Mouse (Mus musculus) cerebellum, adult (tissue): ENCODE results near the gene Tgif2.
A peak's percentile ranks its signal among the peaks of the same experiment; 100 is the strongest.
"Not testable (repeated sequence)": the region's sequence is repeated elsewhere in the genome, so short reads cannot be mapped to it uniquely, and the experiment has no call there.

Source experiments
- ATAC-seq: cut with Nextera tagmentation; 2 replicates; pipeline ENCODE4 v1.9.2; 2017; ENCODE audit warnings: mild to moderate bottlenecking, moderate library complexity, mixed read lengths; ENCODE audit not compliant: insufficient number of reproducible peaks, low FRiP score, low TSS enrichment

Gene Tgif2

DNA sequence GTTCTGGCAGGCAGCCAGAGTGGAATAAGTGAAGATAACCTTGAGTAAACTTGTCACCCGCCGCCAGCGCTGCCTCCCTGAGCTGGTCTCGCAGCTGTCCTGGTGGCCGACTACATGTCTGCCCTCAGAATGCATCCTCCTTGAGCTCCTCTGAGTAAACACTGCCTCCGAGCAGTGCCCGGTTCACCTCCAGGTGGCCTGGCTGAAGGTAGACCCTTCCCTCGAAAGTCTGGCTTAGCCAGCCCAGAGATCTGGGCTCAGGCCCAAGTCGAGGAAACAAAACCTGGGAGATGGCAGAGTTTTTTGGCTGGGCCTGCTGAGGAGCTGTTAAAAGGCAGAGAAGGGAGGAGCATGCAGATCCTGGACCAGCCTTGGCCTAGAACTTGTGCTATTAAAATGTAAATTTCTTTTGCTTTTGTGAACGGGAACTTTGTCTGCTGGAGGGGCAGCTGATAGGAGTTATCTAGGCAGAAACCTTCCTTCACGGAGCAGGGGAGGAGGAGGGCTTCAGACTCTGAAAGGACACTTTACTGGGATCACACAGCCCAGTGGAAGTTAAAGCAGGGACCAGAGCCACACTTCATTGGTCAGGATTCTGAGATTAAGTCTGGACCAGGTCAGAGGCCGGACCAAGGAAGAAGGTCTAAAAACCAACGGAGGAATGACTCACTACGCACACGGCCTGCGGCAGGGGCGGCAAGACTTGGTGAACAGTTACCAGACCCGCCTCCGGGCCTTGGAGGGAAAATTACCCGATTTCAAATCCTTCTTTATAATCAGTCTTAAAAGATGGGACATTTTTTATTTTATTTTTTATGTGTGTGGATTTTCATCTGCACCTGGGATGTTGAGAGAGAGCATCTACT, 2.3 kb downstream of the Tgif2 start:
- no peak for ATAC-seq

DNA sequence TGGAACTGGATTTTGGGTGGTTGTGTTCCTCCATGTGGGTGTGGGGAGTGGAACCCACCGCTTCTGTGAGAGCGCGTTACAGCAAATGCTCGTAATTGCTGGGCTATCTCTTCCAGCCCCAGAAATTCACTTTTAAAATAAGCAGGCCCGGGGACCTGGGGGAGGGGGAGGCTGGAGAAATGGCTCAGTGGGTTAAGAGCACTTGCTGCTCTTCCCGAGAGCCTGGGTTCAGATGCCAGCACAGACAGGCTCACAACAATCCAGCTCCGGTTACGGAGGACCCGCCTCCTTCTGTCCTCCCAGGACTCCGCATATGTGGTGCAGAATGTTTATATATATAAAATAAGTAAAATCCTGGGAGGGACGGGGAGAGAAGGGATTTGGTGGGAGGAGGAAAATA, 2.9 kb downstream of the Tgif2 start:
- ATAC-seq: no peak

DNA sequence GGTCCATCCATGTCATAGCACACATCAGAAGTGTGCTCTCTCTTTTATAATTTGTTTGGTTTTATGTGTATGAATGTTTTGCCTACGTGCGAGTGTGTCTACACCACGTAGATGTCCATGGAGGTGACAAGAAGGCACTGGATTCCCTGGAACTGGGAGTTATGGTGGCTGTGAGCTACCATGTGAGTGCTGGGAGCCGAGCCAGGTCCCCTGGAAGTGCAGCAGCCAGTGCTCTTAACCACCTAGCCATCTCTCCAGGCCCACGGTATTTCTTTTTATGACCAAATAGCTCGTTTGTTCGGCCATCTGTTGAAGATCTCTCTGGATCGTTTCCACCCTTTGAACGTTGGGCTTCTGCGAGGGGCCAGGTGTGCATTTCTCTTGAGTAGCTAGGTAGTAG, 3.5 kb downstream of the Tgif2 start:
- no peak for ATAC-seq

DNA sequence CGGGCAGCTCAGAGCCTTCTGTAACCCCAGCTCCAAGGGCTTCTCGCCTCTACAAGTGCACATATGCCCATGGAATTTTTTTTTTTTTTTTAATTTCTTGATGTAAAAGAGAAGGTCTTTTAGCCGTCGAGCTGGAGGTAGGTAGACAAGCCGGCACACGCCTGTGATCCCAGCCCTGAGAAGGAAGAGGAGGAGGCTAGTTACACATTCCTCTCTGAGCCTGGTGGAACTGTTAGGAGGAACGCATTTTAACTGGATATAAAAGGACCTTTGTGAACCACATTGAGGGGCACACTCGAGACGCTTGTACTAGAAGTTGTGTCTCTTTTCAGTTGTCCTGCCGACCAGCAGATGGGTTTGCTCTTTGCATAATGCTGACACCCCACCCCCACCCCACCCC, 4.9 kb downstream of the Tgif2 start:
- ATAC-seq: no peak

- no peak for ATAC-seq
These were observed 7.8 kb downstream of the Tgif2 start for GRCm38 (mm10) chr2:156847653-156848052.

- no peak for ATAC-seq
These were observed 8.8 kb downstream of the Tgif2 start for GRCm38 (mm10) chr2:156848526-156849182.

GRCm38 (mm10) chr2:156850505-156850904, 10.7 kb downstream of the Tgif2 start:
- no peak for ATAC-seq

DNA sequence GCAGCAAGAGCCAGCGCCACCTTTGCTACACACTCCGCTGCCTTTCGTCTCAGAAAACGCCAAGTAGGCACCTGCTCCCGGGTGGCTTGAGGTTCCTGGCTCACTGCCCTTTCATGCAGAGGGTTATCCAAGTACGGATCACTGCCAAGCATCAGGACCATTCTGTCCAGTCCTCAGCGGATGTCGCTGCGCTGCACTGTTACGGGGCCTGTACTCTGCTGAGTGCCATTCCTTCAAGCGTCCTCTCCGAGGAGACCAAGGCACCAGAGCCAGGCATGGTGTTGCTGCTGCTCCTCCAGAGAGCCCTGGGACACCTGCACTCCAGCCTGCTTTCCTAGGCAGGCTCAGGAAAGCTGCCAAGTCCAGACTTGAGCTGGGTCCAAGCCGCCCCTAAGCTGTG, 13.8 kb downstream of the Tgif2 start:
- not testable (repeated sequence) for ATAC-seq

DNA sequence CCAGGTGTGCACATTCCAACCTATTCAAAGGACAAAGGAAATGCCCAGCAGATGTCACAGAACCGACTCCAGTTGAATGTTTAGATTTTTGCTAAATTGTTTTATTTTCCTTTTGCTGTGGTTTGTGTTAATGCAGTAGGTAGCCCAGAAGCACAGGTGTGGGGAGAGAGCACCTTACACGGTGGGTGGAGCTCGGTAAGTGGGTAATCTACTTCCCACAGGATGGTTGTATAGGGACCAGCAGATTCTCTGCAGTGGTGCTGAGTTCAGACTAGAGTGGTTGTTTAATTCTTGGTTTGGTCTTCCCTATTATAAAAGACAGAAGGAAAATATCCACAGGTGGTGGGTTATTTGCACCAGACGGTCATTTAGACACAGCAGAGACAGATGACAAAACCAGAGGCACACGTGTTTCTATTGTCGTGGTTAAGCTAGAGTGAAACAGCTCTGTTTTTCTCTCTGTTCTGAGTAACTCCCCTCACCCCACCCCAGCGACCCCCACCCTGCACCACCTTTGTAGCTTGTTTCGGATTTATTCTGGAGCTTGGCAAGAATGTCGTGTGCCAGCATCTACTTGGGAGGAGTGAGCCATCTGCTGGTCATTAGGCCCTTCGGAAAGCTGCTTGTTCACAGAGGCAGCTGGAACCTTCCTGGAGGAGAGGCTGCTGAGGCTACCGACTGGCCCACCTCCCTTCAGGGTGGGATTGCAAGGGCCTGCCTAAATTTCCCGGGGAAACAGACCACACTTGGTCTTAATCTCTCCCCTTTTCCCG, 14.4 kb downstream of the Tgif2 start:
- not testable (repeated sequence) for ATAC-seq

DNA sequence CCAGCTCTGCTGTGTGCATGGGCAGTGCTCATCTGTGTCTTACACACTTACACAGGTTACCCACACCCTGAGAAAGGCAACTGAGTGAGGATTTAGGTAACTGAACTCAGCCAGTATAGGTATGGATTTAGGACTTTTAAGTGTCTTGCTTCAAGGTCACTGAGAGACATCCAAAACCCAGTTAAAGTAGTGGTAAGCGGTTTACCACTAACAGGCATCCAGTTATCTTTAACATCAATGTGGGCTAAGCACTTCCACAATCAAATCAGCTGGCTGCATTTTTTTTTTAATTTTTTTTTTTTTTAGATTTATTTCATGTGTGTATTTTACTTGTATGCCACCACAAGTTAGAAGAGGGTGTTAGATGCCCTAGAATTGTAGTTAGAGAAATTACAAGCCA, 16.5 kb downstream of the Tgif2 start:
- ATAC-seq: no peak

DNA sequence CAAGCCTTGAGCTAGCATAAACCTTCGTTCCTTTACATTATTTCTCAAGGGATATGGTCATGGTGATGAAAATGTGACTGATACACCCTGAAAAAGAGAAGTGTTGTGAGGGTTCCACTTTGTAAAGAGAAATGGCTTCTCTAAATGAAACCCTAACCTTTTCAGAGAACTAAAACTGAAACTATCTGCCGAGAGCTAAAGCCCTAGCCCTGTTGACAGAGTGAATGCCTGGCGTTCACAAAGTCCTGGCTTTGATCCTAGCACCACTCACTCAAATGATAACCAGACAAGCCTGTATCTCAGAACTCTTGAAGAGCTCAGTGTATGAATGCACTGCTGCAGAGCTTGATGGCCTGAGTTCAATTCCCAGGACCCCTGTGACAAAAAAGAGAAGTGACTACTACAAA, 17.6 kb downstream of the Tgif2 start:
- ATAC-seq: no peak

DNA sequence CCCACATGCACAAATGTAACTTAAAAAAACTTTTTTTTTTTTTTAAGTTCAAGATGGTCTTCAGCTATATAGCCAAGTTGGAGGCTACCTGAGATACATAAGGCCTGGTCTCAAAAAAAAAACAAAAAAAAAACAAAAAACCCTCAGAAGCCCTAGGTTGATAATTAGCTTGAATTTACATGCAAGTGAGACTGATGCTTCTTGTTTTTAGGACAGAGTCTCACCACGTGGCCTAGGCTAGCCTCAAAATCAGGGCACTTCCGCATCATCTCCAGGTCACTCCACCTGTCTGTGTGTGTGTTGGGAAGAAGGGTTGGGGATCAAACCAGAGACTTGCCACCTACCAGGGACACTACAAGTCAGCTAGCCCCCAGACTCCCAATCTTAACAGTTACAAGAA, 18.0 kb downstream of the Tgif2 start, which contains the start of gene 4930518I15Rik:
TSS of gene 4930518I15Rik (minus strand) at position 112 of the 400 bp plus-strand sequence.
- ATAC-seq: no peak

GRCm38 (mm10) chr2:156858671-156859070, 18.9 kb downstream of the Tgif2 start:
- ATAC-seq: no peak

DNA sequence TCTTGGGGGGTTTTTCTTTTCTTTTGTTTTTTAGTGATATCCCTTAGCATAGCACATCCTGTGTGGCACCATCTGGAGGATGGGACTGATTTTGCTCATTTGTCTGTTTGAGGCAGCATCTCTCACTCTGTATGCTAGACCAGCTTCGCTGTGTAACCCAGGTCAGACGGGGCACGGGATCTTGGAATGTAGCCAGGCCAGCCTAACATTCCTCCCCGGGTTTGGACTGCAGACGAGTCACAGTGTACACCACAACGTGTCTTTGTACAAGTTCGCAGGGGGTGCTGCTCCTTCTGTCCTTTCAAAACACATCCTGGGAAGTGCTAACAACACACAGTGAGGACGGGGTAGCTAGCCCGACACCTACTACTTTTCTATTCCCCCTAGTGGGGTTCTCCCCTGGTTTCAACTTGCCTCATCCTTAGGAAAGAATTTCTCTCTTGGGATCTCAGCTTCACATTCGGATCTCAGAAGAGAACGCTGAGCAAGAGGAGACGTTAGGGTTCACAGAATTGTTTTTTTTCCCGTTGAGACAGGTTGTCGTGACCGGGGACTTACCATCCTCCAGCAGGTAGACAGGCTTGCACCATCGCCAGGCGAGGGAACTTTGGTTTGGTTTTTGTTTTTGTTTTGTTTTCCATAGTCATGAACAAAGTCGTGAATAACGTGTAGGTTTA, 22.4 kb downstream of the Tgif2 start:
- no peak for ATAC-seq

DNA sequence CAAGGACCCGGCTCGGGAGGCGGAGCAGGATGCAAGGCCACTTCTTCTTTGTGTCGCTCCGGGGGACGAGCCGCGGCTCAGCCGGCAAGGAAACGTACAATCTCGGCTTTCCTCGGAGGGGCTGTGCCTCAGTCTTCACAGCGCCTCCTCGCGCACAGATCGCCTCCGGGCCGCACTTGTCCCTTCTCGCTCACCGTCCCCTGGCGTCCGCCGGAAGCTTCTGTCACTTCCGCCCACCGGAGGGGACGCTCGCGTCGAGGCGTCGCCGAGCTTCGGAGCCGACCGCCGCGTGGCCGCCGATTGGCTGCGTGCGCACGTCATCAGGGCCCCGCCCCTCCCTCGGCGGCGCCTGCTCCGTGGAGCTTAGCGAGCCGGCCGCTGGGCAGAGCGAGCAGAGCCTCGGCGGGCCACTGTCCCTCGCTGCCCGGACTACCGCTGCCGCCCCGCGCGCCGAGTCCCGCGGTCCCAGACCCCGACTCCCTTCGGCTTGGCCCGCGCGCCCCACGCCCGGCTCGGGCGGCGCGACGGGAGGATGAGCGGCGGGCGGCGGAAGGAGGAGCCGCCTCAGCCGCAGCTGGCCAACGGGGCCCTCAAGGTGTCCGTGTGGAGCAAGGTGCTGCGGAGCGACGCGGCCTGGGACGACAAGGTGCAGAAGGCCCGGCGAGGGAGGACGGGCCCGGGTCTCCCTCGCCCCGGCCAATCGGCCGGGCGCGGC, 23.1 kb downstream of the Tgif2 start, which contains the start of gene Rab5if:
TSS of gene Rab5if (plus strand) at position 357 of the 715 bp plus-strand sequence.
- ATAC-seq: peak; percentile 91

- no peak for ATAC-seq
These were observed 23.8 kb downstream of the Tgif2 start for GRCm38 (mm10) chr2:156863487-156864160.

- ATAC-seq: no peak
These were observed 24.7 kb downstream of the Tgif2 start for GRCm38 (mm10) chr2:156864481-156864880.

DNA sequence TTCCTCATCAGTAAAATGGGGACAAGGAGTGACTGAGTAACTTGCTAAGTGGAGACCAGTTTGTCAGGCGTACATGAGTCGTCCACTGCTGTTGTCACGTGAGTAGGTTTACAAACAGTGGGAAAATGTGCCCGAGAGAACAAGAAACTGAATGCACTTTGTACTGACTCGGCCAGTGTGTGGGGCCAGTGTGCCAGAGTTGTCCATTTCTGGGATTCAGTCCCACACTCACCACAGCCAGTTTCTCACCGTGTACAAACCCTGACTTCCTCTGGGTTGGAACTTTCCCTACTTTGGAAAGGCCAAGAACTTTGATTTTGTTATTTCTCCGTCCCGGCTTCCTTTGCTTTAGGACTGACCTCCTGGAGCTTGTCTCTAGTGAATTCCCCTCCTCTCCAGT, 29.2 kb downstream of the Tgif2 start:
- no peak for ATAC-seq

DNA sequence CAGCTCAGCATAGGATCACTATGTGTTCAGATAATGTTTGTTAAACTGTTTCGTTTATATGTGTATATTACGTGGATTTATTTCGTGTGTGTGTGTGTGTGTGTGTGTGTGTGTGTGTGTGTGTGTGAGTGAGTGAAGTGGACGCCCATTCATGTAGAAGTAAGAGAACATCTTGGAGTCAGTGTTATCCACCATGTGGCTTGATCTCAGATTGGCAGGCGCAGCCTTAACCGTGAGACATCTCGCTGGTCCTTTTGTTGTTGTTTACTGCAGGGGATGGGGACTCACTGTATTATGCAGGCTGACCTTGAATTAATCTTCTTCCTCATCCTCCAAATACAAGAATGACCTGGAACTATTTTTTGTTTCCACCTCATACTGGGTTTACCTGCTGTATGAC, 29.7 kb downstream of the Tgif2 start:
- ATAC-seq: no peak
